Mouse (Mus musculus) heart, adult 2 months (tissue): Measurements from ENCODE around the gene Apon. TPM values are rescaled to one million over a fixed set of nuclear protein-coding genes. Genes with fewer than 3 reads are reported as not detected.

Source experiments
- DNase-seq, 2 experiments: peaks; one replicate each; pipeline ENCODE4 v3.0.0; 2021
- H3K27ac ChIP-seq: fragments of 200-600 bp; 2 replicates; pipeline ENCODE4 v1.8.1; 2022
- H3K27me3 ChIP-seq: fragments of 200-500 bp; 2 replicates; pipeline ENCODE4 v1.6.1; 2012; ENCODE audit warnings: mild to moderate bottlenecking, low read length, inconsistent platforms, mixed read lengths; ENCODE audit not compliant: control insufficient read depth, insufficient read depth
- H3K36me3 ChIP-seq: fragments of 200-500 bp; 2 replicates; pipeline ENCODE4 v1.6.1; 2012; ENCODE audit warnings: low read length, inconsistent platforms; ENCODE audit not compliant: control insufficient read depth, insufficient read depth
- H3K4me1 ChIP-seq: fragments of 200-500 bp; 2 replicates; pipeline ENCODE4 v1.6.1; 2011; ENCODE audit warnings: low read length; ENCODE audit not compliant: control insufficient read depth, insufficient read depth
- H3K4me3 ChIP-seq: fragments of 200-600 bp; 2 replicates; pipeline ENCODE4 v1.8.1; 2022
- H3K79me2 ChIP-seq: fragments of 200-500 bp; replicated peaks from 2 replicates; pipeline ENCODE4 v1.6.1; 2012; ENCODE audit warnings: mild to moderate bottlenecking, inconsistent platforms, low read length, moderate library complexity, mixed read lengths; ENCODE audit not compliant: control insufficient read depth, insufficient read depth
- H3K9ac ChIP-seq: fragments of 200-500 bp; 2 replicates; pipeline ENCODE4 v1.6.1; 2012; ENCODE audit warnings: low read depth, mild to moderate bottlenecking, control low read depth, inconsistent platforms, low read length, mixed read lengths
- CTCF ChIP-seq: fragments of 200-600 bp; IDR thresholded peaks from 2 replicates; pipeline ENCODE4 v1.8.1; 2022; ENCODE audit warnings: antibody characterized with exemption, mild to moderate bottlenecking, moderate library complexity
- EP300 ChIP-seq: fragments of 200-500 bp; IDR thresholded peaks from 2 replicates; pipeline ENCODE4 v1.6.1; 2011; ENCODE audit warnings: low read depth, low read length, control low read depth; ENCODE audit not compliant: insufficient read depth
- POLR2A ChIP-seq: fragments of 200-500 bp; IDR thresholded peaks from 2 replicates; pipeline ENCODE4 v1.6.1; 2011; ENCODE audit warnings: mild to moderate bottlenecking, low read depth, low read length, control low read depth; ENCODE audit not compliant: insufficient read depth
- WGBS: fragments of 180-500 bp; shearing (Covaris S2); methylation state at CpG from one replicate; pipeline ENCODE4 v1.1.7; 2018; 5-methylcytosine and 5-hydroxymethylcytosine counted together
- intact Hi-C: fragments of 180-260 bp; cut with DNase I; formaldehyde crosslinking; loops from one replicate; pipeline ENCODE4 v1.15.1; 2025
- polyA plus RNA-seq: library from polyadenylated mRNA; depleted of rRNA; stranded (reverse); fragments of >200 nt; gene quantifications from 2 replicates; pipeline ENCODE4 v1.2.3, GENCODE M21; 2012; rRNA removed
- total RNA-seq, 2 experiments: library from RNA; stranded (reverse); gene quantifications; 2 replicates each; pipeline ENCODE4 v1.2.3; 2021

Gene Apon
- total and polyA plus RNA-seq, 3 experiments = not detected

GRCm38 (mm10) chr10:128298243-128298642 is 44.3 kb downstream of the Apon start:
- no peak overlapping the region for H3K27ac ChIP-seq
- H3K4me1 ChIP-seq = peaks cover 2% of the 10 kb centered on the region
- no peak overlapping the region for H3K4me3 ChIP-seq
- intact Hi-C loops = no loop called here
- 0 out of 2 replicates have a peak, but pooled peaks cover 2% of the 10 kb centered on the region for H3K36me3 ChIP-seq
- no peaks in the 10 kb centered on the region for H3K79me2 ChIP-seq
- no peak overlapping the region for H3K9ac ChIP-seq
- no peak for DNase-seq
- H3K27me3 ChIP-seq = no peaks in the 10 kb centered on the region
- no peak for TF ChIP-seq EP300
- TF ChIP-seq POLR2A = no peak
- no peak for TF ChIP-seq CTCF
- WGBS = 36% methylated on average over 6 of the region's 6 CpGs

- Histone ChIP-seq H3K79me2 (no peaks in the 10 kb centered on the region), H3K27ac (no peak within 1 kb of the TSS), H3K4me1 (peaks cover 3% of the 10 kb centered on the region), H3K36me3 (0 out of 2 replicates have a peak, but pooled peaks cover 2% of the 10 kb centered on the region), H3K9ac (no peak within 1 kb of the TSS), H3K27me3 (no peaks in the 10 kb centered on the region), H3K4me3 (no peak within 1 kb of the TSS)
- DNase-seq = no peak
- TF ChIP-seq EP300 = no peak
- 73% methylated on average over 11 of the region's 11 CpGs for WGBS
- intact Hi-C loops = no loop called here
Measured at GRCm38 (mm10) chr10:128298702-128299171, 44.8 kb downstream of the Apon start, which contains the start of gene Il23a. Gene Il23a (minus strand): TSS chr10:128298752.

GRCm38 (mm10) chr10:128302357-128302756 is 48.5 kb downstream of the Apon start:
- intact Hi-C loops = loop anchor here (5.0 kb wide), 1 partner anchor 325 kb away; the partner anchor contains the start of gene Rps26
- WGBS = 21% methylated on average over 3 of the region's 3 CpGs
- H3K27ac ChIP-seq = peak overlapping the region; percentile 100
- no peaks in the 10 kb centered on the region for H3K79me2 ChIP-seq
- TF ChIP-seq CTCF = no peak
- H3K27me3 ChIP-seq = no peaks in the 10 kb centered on the region
- H3K4me3 ChIP-seq = peak overlapping the region; percentile 88
- 0 out of 2 replicates have a peak, but pooled peaks cover 2% of the 10 kb centered on the region for H3K36me3 ChIP-seq
- DNase-seq = no peak
- peaks cover 8% of the 10 kb centered on the region for H3K4me1 ChIP-seq
- peak overlapping the region; percentile 75 for H3K9ac ChIP-seq

- Histone ChIP-seq H3K79me2 (no peaks in the 10 kb centered on the region), H3K4me3 (peak overlapping the region; percentile 88), H3K27ac (peak overlapping the region; percentile 100), H3K36me3 (0 out of 2 replicates have a peak, but pooled peaks cover 2% of the 10 kb centered on the region), H3K27me3 (no peaks in the 10 kb centered on the region), H3K4me1 (peaks cover 7% of the 10 kb centered on the region), H3K9ac (peak overlapping the region; percentile 75)
- intact Hi-C loops = loop anchor here (5.0 kb wide), 1 partner anchor 325 kb away; the partner anchor contains the start of gene Rps26
- TF ChIP-seq EP300 (no peak), CTCF (no peak), POLR2A (no peak)
- no peak for DNase-seq
- 0% methylated on average over 9 of the region's 9 CpGs for WGBS
Measured at GRCm38 (mm10) chr10:128302785-128303125, 48.9 kb downstream of the Apon start.

DNA sequence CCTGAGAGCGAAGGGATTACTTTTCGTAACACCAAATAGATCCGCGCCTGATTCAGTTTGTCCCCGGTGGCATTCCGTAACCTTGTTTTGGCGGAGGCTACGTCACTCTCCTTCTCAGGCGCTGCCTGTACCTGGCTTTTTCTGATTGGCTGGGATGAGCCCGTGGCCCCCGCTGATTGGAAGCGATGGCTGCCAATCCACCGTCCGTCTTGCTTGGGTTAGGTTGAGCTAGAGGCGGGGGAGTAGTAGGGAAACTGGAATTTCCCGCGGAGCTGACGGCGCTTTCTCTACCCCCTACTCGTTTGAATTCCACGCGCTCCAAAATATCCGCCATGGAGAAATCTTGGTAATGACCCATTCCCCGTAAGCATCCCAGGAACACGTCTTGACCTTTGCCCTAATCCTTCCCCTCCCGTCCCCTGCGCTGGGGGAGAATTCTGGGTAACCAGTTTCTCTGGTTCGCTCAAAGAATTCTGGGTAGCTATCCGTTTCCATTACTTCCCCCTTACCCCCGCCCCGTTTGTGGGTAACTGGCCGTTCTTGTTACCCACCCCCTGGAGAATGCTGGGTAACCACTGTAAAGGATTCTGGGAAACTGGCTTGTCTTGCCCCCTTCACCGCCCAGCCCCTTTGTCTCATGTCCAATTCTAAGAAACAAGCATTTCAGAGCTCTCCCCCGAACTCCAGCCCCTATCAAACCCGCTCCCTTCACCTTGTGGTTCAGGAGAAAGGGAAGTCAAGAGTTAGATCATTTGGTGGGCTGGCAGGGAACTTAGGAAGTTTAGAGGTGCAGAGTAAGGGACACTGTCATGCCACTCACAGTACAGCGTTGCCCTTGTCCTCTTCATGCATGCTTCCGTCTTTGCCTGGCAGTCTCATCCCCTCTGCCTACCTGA is 49.5 kb downstream of the Apon start, which contains the start of gene Pan2:
Pan2 (plus strand) TSS at position 210 of the 896 bp plus-strand sequence.
- peak within 1 kb of the TSS; percentile 100 for H3K27ac ChIP-seq
- peak; percentile 74 for TF ChIP-seq POLR2A
- peak; percentile 41; the same call in 1 of the 2 replicates for TF ChIP-seq EP300
- TF ChIP-seq CTCF = no peak
- no peaks in the 10 kb centered on the region for H3K79me2 ChIP-seq
- peaks cover 6% of the 10 kb centered on the region for H3K4me1 ChIP-seq
- 0 out of 2 replicates have a peak, but pooled peaks cover 2% of the 10 kb centered on the region for H3K36me3 ChIP-seq
- no peaks in the 10 kb centered on the region for H3K27me3 ChIP-seq
- under 1% methylated on average over 37 of the region's 37 CpGs for WGBS
- peak within 1 kb of the TSS; percentile 88 for H3K4me3 ChIP-seq
- peak; percentile 100 for DNase-seq
- H3K9ac ChIP-seq = peak within 1 kb of the TSS; percentile 75
- intact Hi-C loops = loop anchor here (5.0 kb wide), 1 partner anchor 324 kb away; the partner anchor contains the start of gene Rps26

Other genes starting within 250 kb of the Apon start
- not detected for gene Hsd17b6, start 246.5 kb upstream of the Apon start, total RNA-seq
- gene Hsd17b6, start 246.5 kb upstream of the Apon start, polyA plus RNA-seq = not detected in 2 replicates
- 1 to 10 TPM; 1.7 TPM for gene Prim1, start 238.9 kb upstream of the Apon start, total RNA-seq
- gene Prim1, start 238.9 kb upstream of the Apon start, polyA plus RNA-seq = 1.2 and 2.0 TPM in 2 replicates
- gene Naca, start 218.5 kb upstream of the Apon start, total RNA-seq = 100 to 1,000 TPM; 436 to 544 TPM
- 204 and 212 TPM in 2 replicates for gene Naca, start 218.5 kb upstream of the Apon start, polyA plus RNA-seq
- gene Ptges3, start 195.1 kb upstream of the Apon start, total RNA-seq = 10 to 100 TPM; 96.0 to 97.3 TPM
- 16.3 and 19.2 TPM in 2 replicates for gene Ptges3, start 195.1 kb upstream of the Apon start, polyA plus RNA-seq
- 1,000 to 10,000 TPM; 7,689 to 9,158 TPM for gene Atp5b, start 170.8 kb upstream of the Apon start, total RNA-seq
- gene Atp5b, start 170.8 kb upstream of the Apon start, polyA plus RNA-seq = 8,017 and 9,446 TPM in 2 replicates
- gene Baz2a, start 162.5 kb upstream of the Apon start, total RNA-seq = 10 to 100 TPM; 18.4 to 22.4 TPM
- 15.5 and 23.7 TPM in 2 replicates for gene Baz2a, start 162.5 kb upstream of the Apon start, polyA plus RNA-seq
- gene Rbms2, start 73.8 kb upstream of the Apon start, total RNA-seq = 10 to 100 TPM; 91.9 to 94.7 TPM
- 98.4 and 108 TPM in 2 replicates for gene Rbms2, start 73.8 kb upstream of the Apon start, polyA plus RNA-seq
- gene Gls2, start 59.6 kb upstream of the Apon start, total RNA-seq = under 1 TPM; 0.75 to 0.78 TPM
- 1.00 and 1.4 TPM in 2 replicates for gene Gls2, start 59.6 kb upstream of the Apon start, polyA plus RNA-seq
- gene Spryd4, start 42.3 kb upstream of the Apon start, total RNA-seq = 10 to 100 TPM; 35.0 to 37.5 TPM
- 32.1 and 48.4 TPM in 2 replicates for gene Spryd4, start 42.3 kb upstream of the Apon start, polyA plus RNA-seq
- not detected for gene Mip, start 28.3 kb upstream of the Apon start, total RNA-seq
- gene Mip, start 28.3 kb upstream of the Apon start, polyA plus RNA-seq = not detected in 2 replicates
- gene Timeless, start 22.0 kb upstream of the Apon start, total RNA-seq = 1 to 10 TPM; 6.5 to 7.6 TPM
- 5.7 and 9.6 TPM in 2 replicates for gene Timeless, start 22.0 kb upstream of the Apon start, polyA plus RNA-seq
- not detected for gene Apof, start 14.6 kb downstream of the Apon start, total RNA-seq
- gene Apof, start 14.6 kb downstream of the Apon start, polyA plus RNA-seq = 0.18 TPM in 1 of 2 replicates, not detected in the other
- gene Stat2, start 16.5 kb downstream of the Apon start, total RNA-seq = 10 to 100 TPM in 1 of 2 experiments, 1 to 10 TPM in 1; 7.3 to 12.2 TPM
- gene Stat2, start 16.5 kb downstream of the Apon start, polyA plus RNA-seq = 11.0 and 17.5 TPM in 2 replicates
- under 1 TPM in 1 of 2 experiments, not detected in 1; 0.16 TPM for gene Il23a, start 44.7 kb downstream of the Apon start, total RNA-seq
- 0.12 TPM in 1 of 2 replicates, not detected in the other for gene Il23a, start 44.7 kb downstream of the Apon start, polyA plus RNA-seq
- gene Pan2, start 49.2 kb downstream of the Apon start, total RNA-seq = 1 to 10 TPM; 6.5 to 6.9 TPM
- gene Pan2, start 49.2 kb downstream of the Apon start, polyA plus RNA-seq = 15.2 and 19.8 TPM in 2 replicates
- gene Cnpy2, start 68.4 kb downstream of the Apon start, total RNA-seq = 10 to 100 TPM; 58.9 to 65.3 TPM
- gene Cnpy2, start 68.4 kb downstream of the Apon start, polyA plus RNA-seq = 27.8 and 48.0 TPM in 2 replicates
- 1,000 to 10,000 TPM in 1 of 2 experiments, 100 to 1,000 TPM in 1; 947 to 1,091 TPM for gene Cs, start 83.6 kb downstream of the Apon start, total RNA-seq
- 1,148 and 1,658 TPM in 2 replicates for gene Cs, start 83.6 kb downstream of the Apon start, polyA plus RNA-seq
- 100 to 1,000 TPM; 332 to 391 TPM for gene Coq10a, start 114.9 kb downstream of the Apon start, total RNA-seq
- gene Coq10a, start 114.9 kb downstream of the Apon start, polyA plus RNA-seq = 356 and 500 TPM in 2 replicates
- gene Ankrd52, start 123.0 kb downstream of the Apon start, total RNA-seq = 10 to 100 TPM; 41.8 to 47.5 TPM
- gene Ankrd52, start 123.0 kb downstream of the Apon start, polyA plus RNA-seq = 29.2 and 34.6 TPM in 2 replicates
- gene Slc39a5, start 147.1 kb downstream of the Apon start, total RNA-seq = not detected
- gene Slc39a5, start 147.1 kb downstream of the Apon start, polyA plus RNA-seq = not detected in 2 replicates
- 10 to 100 TPM; 45.2 to 48.2 TPM for gene Nabp2, start 157.4 kb downstream of the Apon start, total RNA-seq
- gene Nabp2, start 157.4 kb downstream of the Apon start, polyA plus RNA-seq = 25.0 and 25.1 TPM in 2 replicates
- 10 to 100 TPM; 15.8 to 16.9 TPM for gene Rnf41, start 157.6 kb downstream of the Apon start, total RNA-seq
- gene Rnf41, start 157.6 kb downstream of the Apon start, polyA plus RNA-seq = 12.5 and 17.8 TPM in 2 replicates
- gene Smarcc2, start 205.2 kb downstream of the Apon start, total RNA-seq = 10 to 100 TPM; 75.5 to 77.6 TPM
- 49.1 and 61.1 TPM in 2 replicates for gene Smarcc2, start 205.2 kb downstream of the Apon start, polyA plus RNA-seq
- gene Myl6, start 240.0 kb downstream of the Apon start, total RNA-seq = 100 to 1,000 TPM; 242 to 302 TPM
- 379 and 468 TPM in 2 replicates for gene Myl6, start 240.0 kb downstream of the Apon start, polyA plus RNA-seq
- 1 to 10 TPM; 3.5 to 3.8 TPM for gene Myl6b, start 244.6 kb downstream of the Apon start, total RNA-seq
- 2.9 and 4.1 TPM in 2 replicates for gene Myl6b, start 244.6 kb downstream of the Apon start, polyA plus RNA-seq